Mouse (Mus musculus): Measurements from ENCODE around the gene Erv3. TPM values are rescaled to one million over a fixed set of nuclear protein-coding genes. Genes with fewer than 3 reads are reported as not detected.

Erv3 gene
- under 1 TPM in 1 of 2 experiments, not detected in 1; 0.05 TPM for polyA plus RNA-seq (2017; shearing (Covaris generic))

GRCm38 (mm10) chr2:131859721-131860120, at the start of gene Erv3:
Gene Erv3, minus strand, starts transcription at chr2:131859747.

Other genes starting within 250 kb of the Erv3 start
- 10 to 100 TPM in 1 of 2 experiments, 1 to 10 TPM in 1; 7.4 to 19.5 TPM for gene Prnp, start 50.2 kb upstream of the Erv3 start, polyA plus RNA-seq (2017; shearing (Covaris generic))
- not detected for gene Prn, start 50.2 kb upstream of the Erv3 start, polyA plus RNA-seq (2017; shearing (Covaris generic))
- gene Prnd, start 91.1 kb upstream of the Erv3 start, polyA plus RNA-seq (2017; shearing (Covaris generic)), result not detected
- 10 to 100 TPM; 61.4 to 77.7 TPM for gene Rassf2, start 170.5 kb upstream of the Erv3 start, polyA plus RNA-seq (2017; shearing (Covaris generic))

Measured in activated CD4-positive, CD25-positive, alpha-beta regulatory T cell (primary cell).